Mouse (Mus musculus) c-Kit-positive CD71-negative TER-119-negative erythroid progenitor cells, embryonic 14.5 days (primary cell): Measurements from ENCODE around the gene Id3.

ENCODE experiments used
- DNase-seq: peaks from one replicate; pipeline ENCODE4 v3.0.0-alpha.2; 2013; ENCODE audit warnings: low read depth

Id3 gene

DNA sequence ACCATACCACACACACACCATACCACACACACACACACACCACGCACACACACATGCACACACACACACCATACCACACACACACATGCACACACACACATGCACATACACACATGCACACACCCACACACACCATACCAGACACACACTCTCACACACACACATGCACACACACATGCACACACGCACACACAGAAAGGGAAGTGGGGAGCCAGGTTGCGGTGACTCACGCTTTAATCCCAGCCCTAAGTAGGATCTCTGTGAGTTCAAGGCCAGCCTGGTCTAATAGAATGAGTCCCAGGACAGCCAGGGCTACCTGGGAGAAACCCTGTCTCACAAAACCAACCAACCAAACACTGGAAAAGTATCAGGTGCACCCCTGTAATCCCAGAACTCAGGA, 18.7 kb upstream of the Id3 start:
- no peak for DNase-seq

- DNase-seq: no peak
Measured at GRCm38 (mm10) chr4:136125458-136125857, 17.8 kb upstream of the Id3 start.

DNA sequence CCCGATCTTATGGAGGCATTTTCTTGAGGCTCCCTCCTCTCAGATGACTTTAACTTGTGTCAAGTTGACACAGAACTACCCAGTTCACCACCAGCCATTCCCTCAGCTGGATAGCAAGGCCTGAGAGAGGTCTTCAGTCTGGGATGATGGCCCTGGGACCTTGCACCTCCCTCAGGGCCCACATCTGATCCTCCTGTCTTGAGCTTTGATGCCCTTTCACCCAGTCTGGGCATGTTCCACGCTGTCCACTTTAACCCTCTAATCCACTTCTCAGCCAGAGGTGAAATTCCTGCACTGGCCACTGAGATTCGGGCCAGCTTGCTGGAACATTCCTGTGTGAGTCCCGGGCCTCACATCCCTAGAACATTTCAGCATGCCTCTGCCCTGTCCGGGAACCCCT, 17.3 kb upstream of the Id3 start:
- DNase-seq: no peak

DNA sequence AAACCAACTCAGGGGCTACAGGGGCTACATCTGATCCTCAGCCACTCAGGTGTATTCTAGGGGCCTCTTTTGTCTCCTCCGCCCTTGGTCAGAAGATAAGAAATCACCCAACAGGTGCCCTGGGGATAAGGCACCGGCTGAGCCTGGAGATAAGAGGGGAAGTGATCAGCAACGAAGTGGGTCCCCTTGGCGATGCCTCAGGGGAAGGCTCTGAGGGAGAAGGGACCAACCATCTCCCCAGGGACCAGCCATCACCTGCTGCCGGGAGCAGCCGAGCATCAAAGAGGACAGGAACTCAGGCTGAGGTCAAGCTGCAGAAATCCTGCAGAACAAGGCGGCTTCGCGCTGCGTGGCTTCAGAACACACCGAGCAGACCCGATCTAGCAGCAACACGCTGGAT, 15.6 kb upstream of the Id3 start:
- DNase-seq: no peak

DNA sequence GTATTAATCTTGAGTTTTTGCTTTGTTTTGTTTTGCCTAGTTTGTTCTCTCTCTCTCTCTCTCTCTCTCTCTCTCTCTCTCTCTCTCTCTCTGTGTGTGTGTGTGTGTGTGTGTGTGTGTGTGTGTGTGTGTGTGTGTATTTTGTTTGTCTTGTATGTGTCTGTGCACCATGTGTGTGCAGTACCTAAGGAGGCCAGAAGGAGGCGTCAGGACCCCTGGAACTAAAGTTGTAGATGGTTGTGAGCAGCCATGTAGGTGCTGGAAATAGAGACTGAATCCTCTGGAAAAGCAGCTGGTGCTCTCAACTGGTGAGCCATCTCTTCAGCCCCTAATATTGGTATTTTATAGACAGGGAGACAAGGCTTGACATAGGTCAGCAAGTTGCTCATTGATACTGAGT, 13.5 kb upstream of the Id3 start:
- no peak for DNase-seq

DNA sequence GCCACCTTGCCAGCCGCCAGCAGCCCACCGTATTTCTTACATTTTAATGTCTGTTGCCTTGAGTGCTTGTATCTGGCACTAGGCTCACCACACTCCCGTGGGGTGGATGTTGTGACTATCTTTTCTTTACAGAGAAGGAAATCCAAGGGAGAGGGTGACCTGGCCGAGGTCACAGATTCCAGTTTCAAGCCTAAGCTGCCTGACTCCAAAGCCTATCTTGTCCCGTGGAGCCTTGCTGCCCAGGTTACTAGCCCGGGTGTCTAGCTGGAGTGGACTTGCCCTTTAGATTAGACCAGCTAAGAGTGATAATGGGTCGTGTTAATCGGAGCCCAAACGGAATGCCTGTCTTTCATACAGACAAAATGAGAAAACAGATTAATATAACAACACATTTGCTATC, 9.5 kb upstream of the Id3 start:
- no peak for DNase-seq

DNA sequence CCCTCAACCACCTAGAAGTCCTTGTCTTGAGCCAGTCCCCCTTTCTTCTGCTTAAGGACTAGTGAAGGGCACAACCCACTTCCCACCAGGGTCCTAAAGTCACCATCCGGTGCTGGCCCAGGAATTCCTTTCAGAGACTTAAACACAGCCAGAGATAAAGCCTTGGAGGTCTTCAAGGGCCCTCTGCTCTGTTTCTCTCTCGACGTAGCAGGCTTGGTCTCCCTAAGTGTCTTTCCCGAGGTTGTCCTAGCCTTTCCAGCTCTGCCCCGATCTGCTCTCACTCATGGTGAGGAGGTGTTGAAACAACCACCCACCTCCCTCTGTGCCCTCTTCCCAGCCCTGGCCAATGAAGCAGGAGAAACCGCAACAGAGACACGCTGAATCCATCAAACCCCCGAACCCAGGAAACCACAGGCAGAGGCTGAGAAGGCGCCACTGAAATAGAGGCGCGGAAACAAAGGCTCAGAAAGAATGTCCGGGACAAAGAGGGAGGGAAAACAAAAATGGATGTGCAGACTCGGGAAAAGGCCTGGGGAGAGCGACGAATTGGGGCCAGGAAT, 8.8 kb upstream of the Id3 start:
- DNase-seq: no peak

DNA sequence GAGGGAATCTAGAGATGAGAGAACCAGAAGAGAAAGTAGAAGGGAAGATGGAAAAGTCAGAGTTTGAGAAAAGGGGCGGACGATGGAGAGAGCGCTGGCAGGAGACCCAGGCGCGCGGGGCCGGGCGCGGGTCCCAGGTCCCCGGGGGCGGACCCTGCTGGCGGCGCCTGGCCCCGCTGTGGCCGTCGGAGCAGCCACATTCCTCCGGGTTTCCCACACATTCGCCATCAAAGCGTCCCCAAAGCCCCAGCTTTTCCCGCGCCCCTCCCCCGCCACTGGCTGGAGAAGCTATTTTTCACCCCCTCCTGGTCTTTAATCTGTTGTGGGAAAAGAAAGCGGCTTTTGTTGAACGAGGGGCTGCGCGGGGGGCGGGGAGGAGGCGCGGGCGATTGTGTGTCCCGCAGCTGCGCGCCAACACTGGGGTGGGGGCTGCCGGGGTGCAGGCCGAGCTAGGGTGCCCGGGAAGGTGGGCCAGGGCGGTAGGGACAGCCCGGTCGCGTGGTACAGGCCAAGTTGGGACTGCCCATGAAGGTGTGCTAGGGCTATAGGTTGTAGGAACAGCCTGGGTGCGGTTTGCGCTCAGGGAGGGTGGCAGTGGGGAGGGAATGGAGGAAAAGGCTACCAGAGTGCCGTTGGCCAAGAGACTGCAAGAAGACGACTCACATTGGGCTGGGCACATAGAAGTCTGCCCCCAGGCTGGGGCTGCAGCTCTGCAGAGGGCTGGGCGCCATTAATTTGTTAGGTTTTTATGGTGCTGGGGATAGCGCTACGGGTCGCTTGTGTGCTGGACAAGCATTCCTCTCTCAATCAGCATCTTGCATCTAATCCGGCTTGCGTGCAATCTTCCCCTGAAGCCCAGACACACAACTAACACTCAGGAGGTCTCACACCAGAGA, 8.1 kb upstream of the Id3 start:
- DNase-seq: no peak

DNA sequence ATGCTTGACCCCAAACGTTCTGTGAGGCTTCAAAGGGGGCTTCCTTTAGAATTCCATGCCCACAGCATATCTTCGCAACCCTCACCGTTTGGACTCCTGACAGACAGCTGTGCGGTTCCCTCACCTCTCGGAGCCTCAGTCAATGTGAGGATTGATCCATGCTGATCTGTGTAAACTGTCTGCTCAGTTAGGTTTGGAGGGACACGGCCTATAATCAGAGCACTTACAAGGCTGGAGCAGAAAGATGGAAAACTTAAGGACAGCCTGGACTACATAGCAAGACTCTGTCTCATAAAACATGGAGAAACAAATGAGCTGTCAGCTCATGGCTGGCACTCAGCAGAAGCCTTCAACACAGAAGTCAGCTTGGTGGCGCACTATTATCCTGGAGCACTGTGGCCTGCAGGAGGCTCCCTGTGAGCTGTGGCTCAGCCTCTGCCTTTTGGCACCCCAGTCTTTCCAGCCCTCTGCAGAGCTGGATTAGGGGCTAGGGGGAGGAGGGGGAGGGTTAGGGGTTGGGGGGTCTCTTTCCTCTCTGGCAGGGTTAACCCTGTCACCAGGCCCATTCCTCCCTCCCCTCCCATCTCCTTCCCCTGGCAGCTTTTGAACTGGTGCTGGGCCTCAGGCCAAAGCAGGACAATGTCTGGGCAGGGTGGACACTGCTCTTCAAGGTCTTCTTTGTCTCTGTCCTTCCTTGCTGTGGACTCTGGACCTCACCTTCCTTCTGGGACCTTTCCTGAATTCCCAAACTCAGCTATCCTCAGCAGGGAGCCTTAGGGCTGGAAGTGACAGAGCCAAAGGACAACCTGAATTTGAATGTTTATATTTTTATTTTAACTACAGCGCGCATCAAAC, 7.2 kb upstream of the Id3 start:
- DNase-seq: no peak

DNA sequence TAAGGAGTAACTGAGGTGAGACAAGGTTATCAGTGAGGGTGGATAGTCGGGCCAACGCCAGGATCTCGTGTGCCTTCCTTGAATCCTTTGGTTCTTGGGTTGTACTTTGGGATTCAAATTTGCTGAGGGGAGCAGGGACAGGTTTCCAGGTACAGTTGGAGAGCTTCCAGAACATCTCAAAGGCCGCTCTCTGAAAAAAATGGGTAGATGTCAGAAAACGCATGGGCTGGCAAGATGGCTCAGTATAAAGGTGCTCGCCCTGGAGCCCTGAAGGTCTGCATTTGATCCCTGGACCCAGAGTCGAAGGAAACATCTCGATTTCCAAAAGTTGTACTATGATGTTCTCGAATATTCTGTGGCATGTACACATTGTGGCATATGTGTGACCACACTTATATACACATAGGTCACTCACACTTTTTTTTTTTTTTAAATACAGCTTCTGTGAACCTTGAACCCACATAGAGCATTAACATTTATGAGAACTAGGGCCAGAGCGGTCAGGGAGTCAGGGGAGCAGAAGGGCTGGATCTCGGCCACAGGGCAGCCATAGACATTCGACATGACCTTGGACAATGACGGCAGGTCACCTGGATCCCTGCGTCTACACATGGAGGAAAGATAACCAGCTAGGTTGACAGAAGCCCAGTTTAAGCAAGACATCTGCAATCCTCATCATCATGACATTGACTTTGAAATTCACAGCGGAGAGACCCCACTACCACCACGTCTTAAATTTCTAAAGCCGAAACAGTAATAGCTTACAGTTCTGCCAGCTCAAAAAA, 3.8 kb upstream of the Id3 start:
- no peak for DNase-seq

GRCm38 (mm10) chr4:136140327-136141250, 2.7 kb upstream of the Id3 start:
- DNase-seq: peak; percentile 58

GRCm38 (mm10) chr4:136142267-136143192, 767 bp upstream of the Id3 start:
- no peak for DNase-seq

GRCm38 (mm10) chr4:136144126-136144926, 1.0 kb downstream of the Id3 start:
- DNase-seq: no peak

DNA sequence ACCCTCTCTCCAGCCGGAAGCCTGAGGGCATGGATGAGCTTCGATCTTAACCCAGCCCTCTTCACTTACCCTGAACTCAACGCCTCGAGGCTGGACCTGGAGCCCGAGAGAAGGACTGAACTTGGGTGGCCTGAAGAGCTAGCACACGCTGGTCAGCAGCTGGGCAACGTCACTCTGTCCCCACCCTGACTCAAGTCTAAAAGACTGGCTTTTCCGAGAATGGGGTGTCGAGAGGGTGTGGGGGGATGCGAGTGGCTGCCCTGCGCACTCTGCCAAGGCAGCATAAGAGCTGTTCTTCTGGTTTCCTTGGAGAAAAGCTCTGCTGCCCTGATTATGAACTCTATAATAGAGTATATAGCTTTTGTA, 1.6 kb downstream of the Id3 start:
- no peak for DNase-seq

DNA sequence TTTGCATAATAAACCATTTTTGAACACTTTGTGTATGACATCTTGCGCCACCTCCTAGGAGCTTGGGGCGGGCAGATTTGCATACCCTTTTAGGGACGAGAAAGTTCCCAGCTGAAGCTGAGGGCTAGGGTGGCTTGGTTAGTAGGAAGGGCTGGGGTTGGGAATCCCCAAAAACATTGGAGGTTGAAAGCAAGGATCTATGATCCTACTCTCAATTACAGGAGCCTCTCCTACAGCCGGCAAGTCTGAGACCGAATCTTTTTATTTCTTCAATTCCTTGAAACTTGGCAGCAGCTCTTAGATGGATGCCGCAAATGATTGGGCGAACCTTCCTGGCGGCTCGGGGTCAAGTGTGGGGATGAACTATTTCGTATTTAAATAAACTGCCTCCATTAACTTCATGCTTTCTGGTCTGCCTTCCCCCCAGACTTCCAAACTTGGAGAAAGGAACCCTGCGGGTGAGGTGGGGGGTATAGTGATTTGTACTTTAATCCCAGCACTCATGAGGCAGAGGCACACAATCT, 2.1 kb downstream of the Id3 start:
- DNase-seq: no peak

DNA sequence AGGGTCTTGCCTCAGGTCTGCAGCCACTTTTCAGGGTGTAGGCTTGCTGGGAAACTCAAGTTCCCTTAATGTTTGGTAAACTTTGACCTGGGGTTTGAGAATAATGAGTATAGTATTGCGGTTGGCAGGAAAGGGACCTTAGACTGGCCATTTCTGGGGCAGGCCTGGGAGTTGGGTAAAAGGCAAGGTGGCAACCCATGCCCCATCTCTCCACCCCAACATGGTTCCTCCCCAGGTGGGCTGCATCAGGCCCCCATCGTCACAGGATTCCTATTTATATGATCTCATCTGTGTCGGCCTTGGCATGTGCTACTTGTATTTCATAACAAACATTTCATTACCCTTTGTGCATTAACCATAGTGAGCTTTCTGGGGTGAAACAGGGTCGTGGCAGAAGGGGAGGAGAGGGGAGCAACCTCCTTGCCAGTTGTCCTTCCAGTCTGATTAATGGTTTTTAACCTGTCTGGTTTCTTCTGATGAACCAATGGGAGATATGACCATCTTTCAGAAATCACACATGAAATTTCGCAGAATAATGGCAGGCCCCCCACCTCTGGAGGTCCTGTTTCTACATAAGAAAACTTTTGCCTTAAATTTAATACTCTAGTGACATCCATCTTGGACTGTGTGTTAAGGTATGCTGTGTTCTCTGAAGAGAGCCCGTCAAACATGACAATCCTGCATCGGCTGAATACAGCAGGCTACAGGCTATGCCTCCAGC, 2.9 kb downstream of the Id3 start:
- DNase-seq: no peak

DNA sequence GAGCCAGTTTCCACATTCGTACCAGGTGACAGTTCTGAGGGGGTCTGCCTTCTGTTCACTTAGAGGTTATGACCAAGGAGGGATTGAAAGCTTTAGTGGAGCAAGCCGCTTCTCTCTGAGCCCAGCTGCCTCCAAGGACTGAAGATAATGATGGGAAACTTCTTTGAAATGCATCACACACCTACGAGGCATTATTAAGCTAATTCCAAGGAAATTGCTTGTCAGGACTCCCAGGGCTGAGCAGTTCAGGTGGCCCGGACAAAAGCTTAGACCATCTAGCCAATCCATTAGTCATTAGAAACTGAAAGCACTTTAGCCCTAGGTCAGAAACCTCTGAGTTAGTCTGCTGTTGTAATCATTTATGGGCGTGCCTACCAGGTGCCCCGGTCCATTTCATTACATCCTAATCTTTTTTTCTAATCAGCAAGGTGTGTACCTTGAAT, 3.4 kb downstream of the Id3 start:
- DNase-seq: no peak
